Mouse (Mus musculus): Measurements from ENCODE around the gene Mcpt2.

- no peak for TF ChIP-seq POLR2A (IDR thresholded peaks at IDR 0.05; ENCODE audit: borderline replicate concordance, low read depth, low read length)
- TF ChIP-seq CTCF (IDR thresholded peaks at IDR 0.05; ENCODE audit: low read depth, low read length) = no peak
These were observed 22.4 kb upstream of the Mcpt2 start for GRCm38 (mm10) chr14:56019446-56019845.

All from bone marrow macrophage, adult 2 months (primary cell).